Mouse (Mus musculus): ENCODE results near the gene Lin7a.

The Lin7a gene

DNA sequence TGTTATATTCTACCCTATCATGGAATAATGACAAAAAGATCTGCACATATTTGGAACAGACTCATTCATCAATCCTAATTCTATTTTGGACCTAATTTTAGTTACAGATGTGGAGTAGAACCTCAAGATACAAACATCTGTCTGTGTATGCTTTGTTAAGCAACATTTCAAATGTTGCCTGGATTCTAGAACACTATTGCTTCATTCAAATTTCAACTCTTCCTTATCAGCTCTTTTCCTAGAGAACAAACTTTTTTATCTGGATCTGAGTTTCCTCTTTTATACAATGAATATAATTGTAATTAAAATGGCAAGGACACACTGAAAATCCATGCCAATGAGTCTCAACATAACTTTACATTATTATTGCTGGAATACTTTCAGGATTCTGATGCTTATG, 43.8 kb downstream of the Lin7a start:
- in situ Hi-C loops (cut with MboI; ENCODE audit: unreplicated experiment in 2 of 2) = no loop called here

- in situ Hi-C loops (cut with MboI; ENCODE audit: unreplicated experiment in 2 of 2) = no loop called here
Measured at GRCm38 (mm10) chr10:107315681-107316080, 44.2 kb downstream of the Lin7a start.

GRCm38 (mm10) chr10:107316100-107316499, 44.6 kb downstream of the Lin7a start:
- in situ Hi-C loops (cut with MboI; ENCODE audit: unreplicated experiment in 2 of 2) = no loop called here

DNA sequence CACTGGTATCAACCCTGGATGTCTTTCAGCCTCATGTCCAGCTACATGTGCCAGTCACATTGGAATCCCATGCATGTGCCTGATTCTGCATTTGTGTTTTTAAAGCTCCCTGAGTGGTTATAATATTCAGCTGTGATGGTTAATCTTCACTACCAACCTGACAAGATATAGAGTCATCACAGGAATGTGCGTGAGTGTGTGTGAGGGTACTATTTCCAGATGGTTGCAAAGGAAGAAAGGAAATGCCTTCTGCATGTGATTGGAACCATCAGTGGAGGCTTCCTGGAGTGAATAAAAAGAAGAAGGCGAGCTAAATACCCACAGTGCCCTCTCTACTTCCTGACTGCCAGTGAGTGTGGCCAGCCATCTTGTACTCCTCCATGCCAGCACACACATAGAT, 48.2 kb downstream of the Lin7a start:
- in situ Hi-C loops (cut with MboI; ENCODE audit: unreplicated experiment in 2 of 2) = no loop called here

DNA sequence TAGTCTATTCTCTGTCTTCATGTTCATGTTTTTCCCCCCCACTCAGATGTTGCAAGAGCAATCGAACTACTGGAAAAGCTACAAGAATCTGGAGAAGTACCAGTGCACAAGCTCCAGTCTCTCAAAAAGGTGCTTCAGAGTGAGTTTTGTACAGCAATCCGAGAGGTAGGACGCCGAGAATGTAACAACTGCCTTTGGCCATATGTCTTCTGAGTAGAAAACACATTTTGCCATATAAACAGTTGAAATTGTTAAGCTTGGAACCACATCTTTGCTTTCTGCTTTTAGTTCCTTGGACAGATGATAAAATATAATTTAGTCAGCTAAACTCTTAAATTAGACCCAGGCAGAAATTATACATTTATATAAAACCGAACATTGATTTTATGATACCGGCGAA, 52.4 kb downstream of the Lin7a start:
- in situ Hi-C loops (cut with MboI; ENCODE audit: unreplicated experiment in 2 of 2) = no loop called here

DNA sequence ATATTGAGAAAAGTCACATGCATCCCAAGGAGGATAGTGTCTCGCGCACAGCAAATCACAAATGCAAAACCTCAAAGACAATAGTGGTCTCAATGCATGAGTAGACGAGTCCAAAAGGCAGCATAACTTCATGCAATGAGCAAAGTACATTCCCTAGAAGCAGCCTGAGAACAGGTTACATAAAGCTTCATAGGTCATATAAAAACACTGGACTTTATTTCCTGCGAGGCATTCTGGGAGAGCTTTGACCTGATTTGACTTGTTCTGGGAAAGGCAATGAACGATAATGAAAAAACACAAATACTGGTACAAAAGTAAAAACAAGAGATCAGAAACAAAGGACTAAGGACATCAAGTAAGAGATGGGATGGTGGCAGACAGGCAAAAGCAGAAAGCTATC, 54.1 kb downstream of the Lin7a start:
- in situ Hi-C loops (cut with MboI; ENCODE audit: unreplicated experiment in 2 of 2) = no loop called here

DNA sequence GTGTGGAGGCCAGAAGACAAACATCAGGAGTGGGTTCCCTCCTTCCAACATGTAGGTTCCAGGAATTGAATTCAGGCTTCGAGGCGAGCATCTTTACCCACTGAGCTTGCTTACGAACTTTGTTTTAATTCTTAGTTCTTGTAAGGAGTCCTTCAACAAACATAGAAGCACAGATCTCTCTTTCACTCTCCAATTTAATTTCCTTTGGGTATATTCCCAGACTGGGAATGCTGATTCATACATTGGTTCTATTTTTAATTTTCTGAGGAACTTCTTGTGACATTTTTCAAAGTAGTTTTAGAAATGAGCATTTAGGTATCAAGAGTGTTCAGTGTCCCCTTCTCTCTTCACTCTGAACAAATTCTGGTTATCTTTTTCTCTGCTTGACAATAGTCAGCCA, 68.0 kb downstream of the Lin7a start:
- in situ Hi-C loops (cut with MboI; ENCODE audit: unreplicated experiment in 2 of 2) = no loop called here

GRCm38 (mm10) chr10:107341151-107341550, 69.7 kb downstream of the Lin7a start:
- in situ Hi-C loops (cut with MboI; ENCODE audit: unreplicated experiment in 2 of 2) = no loop called here

GRCm38 (mm10) chr10:107344200-107344599, 72.7 kb downstream of the Lin7a start:
- in situ Hi-C loops (cut with MboI; ENCODE audit: unreplicated experiment in 2 of 2) = no loop called here

- in situ Hi-C loops (cut with MboI; ENCODE audit: unreplicated experiment in 2 of 2) = no loop called here
Measured at GRCm38 (mm10) chr10:107347842-107348241, 76.4 kb downstream of the Lin7a start.

- in situ Hi-C loops (cut with MboI; ENCODE audit: unreplicated experiment in 2 of 2) = no loop called here
Measured at GRCm38 (mm10) chr10:107351696-107352485, 80.4 kb downstream of the Lin7a start.

DNA sequence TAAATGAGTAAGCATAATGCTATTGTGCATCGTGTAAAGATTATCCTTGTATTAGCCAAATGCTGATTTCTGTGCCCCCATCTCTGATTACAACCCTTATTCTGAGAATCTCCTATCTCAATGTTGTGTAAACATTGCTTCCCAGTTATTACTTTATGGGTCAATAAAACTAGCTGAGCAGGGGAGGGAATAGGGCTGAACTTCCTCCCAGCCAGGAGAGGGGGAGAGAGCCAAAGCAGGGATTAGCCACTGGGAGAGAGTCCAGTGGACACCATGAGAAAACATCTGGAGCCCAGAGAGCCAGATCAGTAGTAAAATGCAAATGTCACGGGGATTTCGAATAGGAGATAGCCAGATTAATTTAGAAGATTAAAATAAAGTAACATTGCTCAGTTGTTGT, 82.0 kb downstream of the Lin7a start:
- in situ Hi-C loops (cut with MboI; ENCODE audit: unreplicated experiment in 2 of 2) = no loop called here

DNA sequence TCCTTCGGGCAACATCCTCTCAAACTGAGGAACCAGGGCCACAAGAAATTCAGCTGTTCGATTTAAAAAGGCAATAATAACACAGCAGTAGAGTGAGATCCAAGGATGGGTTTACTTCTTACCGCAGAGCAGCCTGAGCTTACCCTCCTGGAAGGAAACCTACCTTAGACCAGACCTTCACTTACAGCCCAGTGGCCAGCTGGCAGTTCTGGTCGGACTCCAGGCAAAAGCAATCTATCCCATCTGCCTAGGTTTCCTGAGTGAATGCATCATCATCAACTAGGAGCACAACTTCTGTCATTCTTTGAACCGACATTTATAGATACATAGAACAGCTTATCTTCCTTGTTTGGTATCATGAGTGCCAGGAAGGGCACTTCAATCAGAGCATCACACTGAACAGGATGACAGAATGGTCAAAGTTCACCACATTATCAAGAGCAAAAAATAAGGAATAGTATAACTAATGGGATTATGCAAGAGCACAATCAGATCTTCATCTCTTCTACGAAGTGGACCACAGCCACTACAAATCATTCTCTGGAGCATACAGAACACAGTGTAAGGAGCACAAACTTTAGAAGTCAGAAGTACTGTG, 87.1 kb downstream of the Lin7a start:
- in situ Hi-C loops (cut with MboI; ENCODE audit: unreplicated experiment in 2 of 2) = no loop called here

DNA sequence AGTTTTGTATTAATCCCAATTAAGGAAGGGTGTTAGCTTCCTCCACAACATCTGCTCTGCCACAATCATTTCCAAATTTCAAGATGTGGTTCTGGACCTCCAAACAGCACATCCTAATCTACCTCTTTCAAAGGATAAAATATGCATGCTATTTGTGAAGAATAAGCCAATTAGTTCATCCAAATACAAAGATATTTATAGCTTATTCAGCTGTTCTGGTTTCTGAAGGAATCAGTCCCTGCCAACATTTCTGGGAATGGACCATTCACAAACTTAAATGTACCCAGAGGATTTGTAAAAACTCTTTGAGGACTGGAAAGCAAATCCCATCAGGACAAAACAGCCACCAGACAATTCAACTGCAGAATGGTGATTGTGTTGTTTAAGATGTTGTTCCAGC, 87.8 kb downstream of the Lin7a start:
- in situ Hi-C loops (cut with MboI; ENCODE audit: unreplicated experiment in 2 of 2) = no loop called here

DNA sequence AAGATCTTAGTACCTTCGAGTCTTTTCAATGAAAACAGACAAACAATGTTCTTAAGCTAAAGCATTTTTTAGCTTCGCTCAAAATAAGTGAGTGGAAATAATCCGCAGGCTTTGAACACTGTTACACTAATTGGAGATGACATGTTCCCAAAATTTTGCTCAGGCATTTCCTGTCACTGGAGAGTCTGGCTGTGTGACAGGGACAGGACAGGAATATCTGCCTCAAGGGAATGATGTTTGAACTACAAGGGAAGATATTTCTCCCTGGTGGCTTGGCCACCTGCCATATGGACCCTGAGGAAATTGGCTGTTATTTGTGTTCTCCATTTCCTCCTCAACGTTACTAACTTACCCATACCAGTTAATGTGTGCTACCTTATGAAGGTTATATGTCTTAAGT, 90.1 kb downstream of the Lin7a start:
- in situ Hi-C loops (cut with MboI; ENCODE audit: unreplicated experiment in 2 of 2) = no loop called here

- in situ Hi-C loops (cut with MboI; ENCODE audit: unreplicated experiment in 2 of 2) = no loop called here
Measured at GRCm38 (mm10) chr10:107362026-107362425, 90.5 kb downstream of the Lin7a start.

DNA sequence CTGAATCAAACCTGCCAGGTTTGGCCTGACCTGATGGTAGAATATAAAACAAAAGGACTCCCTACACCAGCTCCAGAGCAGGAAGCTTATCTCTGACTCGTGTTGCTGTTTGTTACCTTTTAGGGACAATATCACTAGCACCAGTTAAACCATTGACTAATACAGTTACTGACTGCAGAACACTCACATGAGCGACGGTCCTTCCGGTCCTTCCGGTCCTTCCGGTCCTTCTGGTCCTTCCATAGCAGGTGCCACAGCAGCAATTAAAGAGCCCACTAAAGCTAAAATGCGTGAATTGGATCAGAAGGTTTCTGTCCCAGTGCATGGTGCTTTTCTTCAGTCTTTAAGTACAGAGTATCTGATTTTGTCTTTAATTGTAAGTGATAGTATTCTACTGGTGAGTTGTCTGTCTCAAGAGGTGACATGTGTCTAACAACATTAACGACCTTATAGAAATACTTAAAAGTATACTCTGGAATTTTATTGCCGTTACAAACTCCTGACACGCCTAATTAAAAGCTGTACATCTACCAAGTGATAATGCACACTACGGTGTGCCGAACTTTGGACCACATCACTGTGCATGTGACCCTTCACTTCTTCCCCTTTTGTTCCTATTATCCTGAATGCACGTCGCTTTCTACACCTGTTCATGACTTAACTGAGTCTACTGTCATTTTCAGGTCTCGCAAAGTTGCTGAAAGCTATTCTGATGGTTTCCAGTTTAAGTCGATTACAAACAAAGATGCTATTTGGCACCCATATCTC, 91.7 kb downstream of the Lin7a start:
- in situ Hi-C loops (cut with MboI; ENCODE audit: unreplicated experiment in 2 of 2) = no loop called here

GRCm38 (mm10) chr10:107377218-107377617, 105.7 kb downstream of the Lin7a start:
- in situ Hi-C loops (cut with MboI; ENCODE audit: unreplicated experiment in 2 of 2) = no loop called here

- in situ Hi-C loops (cut with MboI; ENCODE audit: unreplicated experiment in 2 of 2) = no loop called here
Measured at GRCm38 (mm10) chr10:107381143-107381746, 109.8 kb downstream of the Lin7a start.

DNA sequence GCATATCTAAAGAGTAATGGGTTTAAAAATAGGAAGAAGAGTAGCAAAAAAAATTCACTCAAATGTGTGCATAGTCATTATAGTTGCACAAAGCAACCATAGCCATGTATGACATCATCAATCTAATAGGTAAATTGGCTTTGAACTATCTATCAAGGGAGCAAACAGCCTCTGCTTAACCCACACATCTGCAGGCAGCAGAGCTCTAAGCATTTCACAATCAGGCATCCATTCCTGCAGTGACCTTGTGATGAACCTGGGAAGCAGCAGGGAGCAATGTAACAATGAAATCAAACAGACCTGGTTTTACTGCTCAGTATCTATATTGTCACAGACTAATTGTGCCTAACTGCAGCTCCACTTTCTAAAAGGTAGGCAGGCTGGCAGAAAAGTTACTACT, 112.3 kb downstream of the Lin7a start:
- in situ Hi-C loops (cut with MboI; ENCODE audit: unreplicated experiment in 2 of 2) = no loop called here

- in situ Hi-C loops (cut with MboI; ENCODE audit: unreplicated experiment in 2 of 2) = no loop called here
Measured at GRCm38 (mm10) chr10:107389505-107389904, 118.0 kb downstream of the Lin7a start.

All from v-Abl transformed pro-B cells (cell line).